Mouse (Mus musculus) embryonic fibroblast, embryonic 13.5 days (primary cell): ENCODE measurements around the gene Snrpn. TPM values are rescaled to one million over a fixed set of nuclear protein-coding genes. Genes with fewer than 3 reads are reported as not detected.
"Not testable (repeated sequence)": the region's sequence is repeated elsewhere in the genome, so short reads cannot be mapped to it uniquely, and the experiment has no call there.

ENCODE experiments used
- H3K27ac ChIP-seq: 2 replicates; pipeline ENCODE4 v1.5.1; 2012; ENCODE audit warnings: low read length, control low read depth, inconsistent platforms; ENCODE audit not compliant: insufficient read depth
- H3K4me1 ChIP-seq: 2 replicates; pipeline ENCODE4 v1.6.1; 2011; ENCODE audit warnings: low read length; ENCODE audit not compliant: control insufficient read depth, insufficient read depth
- H3K4me3 ChIP-seq: 2 replicates; pipeline ENCODE4 v1.5.1; 2011; ENCODE audit warnings: mild to moderate bottlenecking, control low read depth, low read length; ENCODE audit not compliant: insufficient read depth
- CTCF ChIP-seq: IDR thresholded peaks from 2 replicates; pipeline ENCODE4 v1.5.1; 2011; ENCODE audit warnings: mild to moderate bottlenecking, control low read depth, low read length, moderate library complexity, borderline replicate concordance; ENCODE audit not compliant: insufficient read depth
- POLR2A ChIP-seq: IDR thresholded peaks from 2 replicates; pipeline ENCODE4 v1.6.1; 2011; ENCODE audit warnings: low read depth, mild to moderate bottlenecking, control low read depth, low read length, moderate library complexity
- polyA plus RNA-seq: library from polyadenylated mRNA; stranded (reverse); fragments of >200 nt; gene quantifications from 2 replicates; pipeline ENCODE4 v1.2.4, GENCODE M21; 2011; ENCODE audit warnings: low read depth; ENCODE audit not compliant: missing spikeins, insufficient read length

Gene Snrpn
- polyA plus RNA-seq: 15.2 and 16.3 TPM in 2 replicates

DNA sequence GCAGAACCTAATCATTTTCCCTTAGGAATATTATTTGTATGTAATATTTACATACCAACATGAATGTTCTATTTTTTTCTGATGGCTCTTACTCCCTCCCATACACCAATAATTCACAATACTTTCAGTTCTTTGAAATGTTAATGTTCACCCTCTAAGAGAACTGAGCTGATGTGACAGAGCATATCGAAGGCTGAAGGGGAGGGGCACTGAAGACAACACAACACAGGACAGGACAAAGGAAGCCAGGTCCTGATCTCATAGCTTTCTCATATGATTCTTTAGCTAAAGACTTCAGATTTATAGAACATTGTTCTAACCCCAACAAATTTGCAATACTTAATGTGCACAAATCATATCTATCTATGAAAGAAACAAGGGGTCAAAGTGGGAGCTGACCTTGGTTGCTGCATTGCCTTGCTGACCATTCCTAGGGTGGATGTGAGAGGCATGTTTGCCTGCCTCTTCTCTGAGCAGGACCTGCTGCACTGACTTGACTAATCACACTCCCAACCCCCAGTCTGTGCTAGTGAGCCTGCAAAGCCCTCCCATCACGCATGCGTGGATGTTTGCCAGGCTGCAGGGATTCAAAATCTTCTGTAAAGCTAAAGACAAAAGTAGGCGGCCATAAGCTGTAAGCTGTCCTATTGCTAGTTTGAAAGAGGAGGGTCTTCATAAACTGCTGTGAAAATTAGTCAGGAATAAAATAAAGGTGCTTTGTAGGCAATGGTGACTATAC lies at the start of gene Snrpn:
Snrpn (minus strand) TSS at position 478 of the 739 bp plus-strand sequence.
- H3K4me1 ChIP-seq: no peaks in the 10 kb centered on the region
- TF ChIP-seq POLR2A (no peak), CTCF (no peak)

DNA sequence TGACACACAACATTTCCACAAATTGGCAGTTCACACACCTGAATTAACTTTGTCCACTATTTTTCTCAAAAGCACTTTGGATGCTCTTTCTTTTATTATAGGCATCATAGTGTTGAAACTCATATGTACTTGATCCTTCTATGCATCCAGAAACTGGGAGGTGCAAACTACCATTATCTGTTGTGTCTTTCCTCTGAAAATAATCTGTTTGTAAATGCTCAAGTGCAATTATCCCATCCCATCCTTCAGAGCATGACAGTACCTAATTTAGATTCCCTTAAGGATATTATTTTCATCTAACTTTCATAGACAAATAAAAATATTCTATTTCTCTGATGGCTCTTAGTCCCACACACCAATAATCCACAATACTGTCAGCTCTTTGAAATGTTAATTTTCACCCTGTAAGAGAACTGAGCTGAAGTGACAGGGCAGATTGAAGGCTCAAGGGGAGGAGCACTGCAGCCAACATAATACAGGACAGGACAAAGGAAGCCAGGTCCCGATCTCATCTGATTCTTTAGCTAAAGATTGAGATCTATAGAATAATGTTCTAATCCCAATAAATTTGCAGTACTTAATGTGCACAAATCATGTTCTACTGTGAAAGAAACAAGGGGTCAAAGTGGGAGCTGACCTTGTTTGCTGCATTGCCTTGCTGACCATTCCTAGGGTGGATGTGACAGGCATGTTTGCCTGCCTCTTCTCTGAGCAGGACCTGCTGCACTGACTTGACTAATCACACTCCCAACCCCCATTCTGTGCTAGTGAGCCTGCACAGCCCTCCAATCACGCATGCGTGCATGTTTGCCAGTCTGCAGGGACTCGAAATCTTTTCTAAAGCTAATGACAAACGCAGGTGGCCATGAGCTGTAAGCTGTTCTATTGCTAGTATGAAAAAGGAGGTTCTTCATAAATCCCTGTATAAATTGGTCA lies 30.5 kb upstream of the Snrpn start:
- Histone ChIP-seq H3K27ac (no peak overlapping the region), H3K4me1 (no peaks in the 10 kb centered on the region), H3K4me3 (no peak overlapping the region)
- TF ChIP-seq POLR2A (no peak), CTCF (no peak)

More for the DNA sequence above, at the start of gene Snrpn:
- no peak within 1 kb of the TSS for H3K4me3 ChIP-seq
- no peak within 1 kb of the TSS for H3K27ac ChIP-seq

DNA sequence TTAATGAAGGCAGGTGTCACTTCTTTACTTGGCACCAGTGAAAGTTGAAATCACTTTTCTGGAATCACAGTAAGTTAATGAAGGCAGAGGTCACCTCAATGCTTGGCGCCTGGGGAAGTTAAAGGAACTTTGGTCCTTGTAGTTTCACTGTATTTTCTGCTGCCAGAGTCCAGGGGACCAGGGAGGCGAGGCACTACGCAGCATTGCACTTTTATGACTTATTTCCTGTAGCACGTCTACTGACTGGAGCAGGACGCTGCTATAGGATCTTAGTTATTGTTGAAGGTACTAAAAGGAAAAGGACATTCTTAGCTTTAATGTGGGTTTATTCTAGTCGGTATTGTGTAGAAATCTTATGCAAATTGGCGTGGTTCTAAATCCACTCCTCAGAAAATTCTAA lies 14.7 kb downstream of the Snrpn start:
- Histone ChIP-seq H3K4me1 (no peaks in the 10 kb centered on the region), H3K27ac (no peak overlapping the region), H3K4me3 (no peak overlapping the region)
- TF ChIP-seq CTCF (no peak), POLR2A (no peak)

DNA sequence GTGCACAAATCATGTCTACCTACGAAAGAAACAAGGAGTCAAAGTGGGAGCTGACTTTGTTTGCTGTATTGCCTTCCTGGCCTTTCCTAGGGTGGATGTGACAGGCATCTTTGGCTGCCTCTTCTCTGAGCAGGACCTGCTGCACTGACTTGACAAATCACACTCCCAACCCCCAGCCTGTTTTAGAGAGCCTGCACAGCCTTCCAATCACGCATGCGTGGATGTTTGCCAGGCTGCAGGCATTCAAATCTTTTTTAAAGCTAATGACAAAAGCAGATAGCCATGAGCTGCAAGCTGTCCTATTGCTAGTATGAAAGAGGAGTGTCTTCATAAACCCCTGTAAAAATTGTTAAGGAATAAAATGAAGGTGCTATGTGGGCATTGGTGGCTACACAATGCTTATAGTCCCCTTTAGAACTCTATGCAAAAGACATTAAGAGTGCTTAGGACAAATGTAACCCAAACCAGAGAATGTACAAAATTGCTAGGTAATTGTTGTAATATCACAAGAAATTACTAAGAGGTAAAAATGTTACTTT lies 16.9 kb downstream of the Snrpn start:
- H3K4me1 ChIP-seq, H3K27ac ChIP-seq, H3K4me3 ChIP-seq: not testable (repeated sequence)

DNA sequence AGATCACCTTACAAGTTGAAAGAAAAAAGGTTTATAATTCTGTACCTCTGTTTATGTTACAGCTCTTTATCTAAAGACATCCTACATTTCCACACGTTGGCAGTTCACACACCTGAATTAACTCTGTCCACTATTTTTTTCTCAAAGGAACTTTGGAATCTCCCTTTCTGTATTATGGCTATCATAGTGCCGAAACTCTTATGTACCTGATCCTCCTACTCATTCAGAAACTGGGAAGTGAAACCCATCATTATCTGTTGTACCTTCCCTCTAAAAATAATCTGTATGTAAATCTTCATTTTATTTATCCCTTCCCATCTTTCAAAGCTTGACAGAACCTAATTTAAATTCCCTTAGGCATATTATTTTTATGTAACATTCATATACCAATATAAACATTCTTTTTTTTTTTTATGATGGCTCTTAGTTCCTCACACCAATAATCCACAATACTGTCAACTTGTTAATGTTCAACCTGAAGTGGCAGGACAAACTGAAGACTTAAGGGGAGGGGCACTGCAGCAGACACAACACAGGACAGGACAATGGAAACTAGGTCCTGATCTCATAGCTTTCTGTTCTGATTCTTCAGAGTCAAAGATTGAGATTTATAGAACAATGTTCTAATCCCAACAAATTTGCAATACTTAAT lies 17.5 kb downstream of the Snrpn start:
- no peak overlapping the region for H3K27ac ChIP-seq
- TF ChIP-seq CTCF (no peak), POLR2A (no peak)
- H3K4me1 ChIP-seq: no peaks in the 10 kb centered on the region
- no peak overlapping the region for H3K4me3 ChIP-seq

DNA sequence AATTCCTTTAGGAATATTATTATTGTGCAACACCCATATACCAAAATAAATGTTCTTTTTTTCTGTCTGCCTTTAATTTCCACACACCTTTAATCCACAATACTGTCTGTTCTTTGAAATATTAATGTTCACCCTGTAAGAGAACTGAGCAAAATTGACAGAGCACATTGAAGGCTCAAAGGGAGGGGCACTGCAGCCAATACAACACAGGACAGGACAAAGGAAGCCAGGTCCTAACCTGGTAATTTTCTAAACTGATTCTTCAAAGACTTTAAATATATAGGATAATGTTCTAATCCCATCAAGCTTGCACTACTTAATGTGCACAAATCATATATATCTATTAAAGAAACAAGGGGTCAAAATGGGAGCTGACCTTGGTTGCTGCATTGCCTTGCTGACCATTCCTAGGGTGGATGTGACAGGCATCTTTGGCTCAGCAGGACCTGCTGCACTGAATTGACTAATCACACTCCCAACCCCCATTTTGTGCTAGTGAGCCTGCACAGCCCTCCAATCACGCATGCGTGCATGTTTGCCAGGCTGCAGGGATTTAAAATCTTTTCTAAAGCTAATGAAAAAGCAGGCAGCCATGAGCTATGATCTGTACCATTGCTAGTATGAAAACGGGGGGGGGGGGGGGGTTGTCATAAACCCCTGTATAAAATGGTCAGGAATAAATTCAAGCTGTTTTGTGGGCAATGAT lies 42.7 kb downstream of the Snrpn start:
- Histone ChIP-seq H3K27ac (no peak overlapping the region), H3K4me1 (no peaks in the 10 kb centered on the region), H3K4me3 (no peak overlapping the region)
- TF ChIP-seq POLR2A: no peak
- TF ChIP-seq CTCF: no peak

DNA sequence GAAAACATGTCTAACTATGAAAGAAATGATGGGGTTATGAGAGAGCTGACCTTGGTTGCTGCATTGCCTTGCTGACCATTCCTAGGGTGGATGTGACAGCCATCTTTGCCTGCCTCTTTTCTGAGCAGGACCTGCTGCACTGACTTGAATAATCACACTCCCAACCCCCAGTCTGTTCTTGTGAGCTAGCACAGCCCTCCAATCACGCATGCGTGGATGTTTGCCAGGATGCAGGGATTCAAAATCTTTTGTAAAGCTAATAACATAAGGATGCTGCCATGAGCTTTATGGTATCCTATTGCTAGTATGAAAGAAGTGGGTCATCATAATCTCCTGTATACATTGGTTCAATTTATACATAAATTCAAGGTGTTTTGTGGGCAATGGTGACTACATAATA lies 63.7 kb downstream of the Snrpn start:
- no peaks in the 10 kb centered on the region for H3K4me1 ChIP-seq
- no peak overlapping the region for H3K4me3 ChIP-seq
- no peak for TF ChIP-seq POLR2A
- TF ChIP-seq CTCF: no peak
- no peak overlapping the region for H3K27ac ChIP-seq

DNA sequence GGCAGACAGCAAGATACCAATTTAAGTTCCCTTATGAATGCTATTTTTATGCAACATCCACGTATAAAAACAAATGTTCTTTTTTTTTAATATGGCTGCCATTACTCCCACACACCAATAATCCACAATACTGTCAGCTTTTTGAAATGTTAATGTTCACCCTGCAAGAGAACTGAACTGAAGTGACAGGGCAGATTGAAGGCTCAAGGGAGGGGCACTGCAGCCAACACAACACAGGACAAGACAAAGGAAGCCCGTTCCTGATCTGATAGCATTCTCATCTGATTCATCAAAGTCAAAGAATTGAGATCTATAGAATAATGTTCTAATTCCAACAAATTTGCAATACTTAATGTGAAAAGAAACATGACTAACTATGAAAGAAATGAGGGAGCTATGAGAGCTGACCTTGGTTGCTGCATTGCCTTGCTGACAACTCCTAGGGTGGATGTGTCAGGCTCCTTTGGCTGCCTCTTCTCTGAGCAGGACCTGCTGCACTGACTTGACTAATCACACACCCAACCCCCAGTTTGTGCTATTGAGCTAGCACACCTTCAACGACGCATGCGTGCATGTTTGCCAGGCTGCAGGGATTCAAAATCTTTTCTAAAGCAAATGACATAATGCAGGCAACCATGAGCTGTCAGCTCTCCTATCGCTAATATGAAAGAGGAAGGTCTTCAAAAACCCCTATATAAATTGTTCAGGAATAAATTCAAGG lies 92.4 kb downstream of the Snrpn start:
- TF ChIP-seq CTCF: no peak
- TF ChIP-seq POLR2A: no peak
- Histone ChIP-seq H3K27ac (no peak overlapping the region), H3K4me1 (no peaks in the 10 kb centered on the region), H3K4me3 (no peak overlapping the region)
